Mouse (Mus musculus): ENCODE data around the gene Ube2d1. TPM values are rescaled to one million over a fixed set of nuclear protein-coding genes. Genes with fewer than 3 reads are reported as not detected.

Gene Ube2d1
- polyA plus RNA-seq, 1 experiment from 2014 or later = 95.1 TPM

DNA sequence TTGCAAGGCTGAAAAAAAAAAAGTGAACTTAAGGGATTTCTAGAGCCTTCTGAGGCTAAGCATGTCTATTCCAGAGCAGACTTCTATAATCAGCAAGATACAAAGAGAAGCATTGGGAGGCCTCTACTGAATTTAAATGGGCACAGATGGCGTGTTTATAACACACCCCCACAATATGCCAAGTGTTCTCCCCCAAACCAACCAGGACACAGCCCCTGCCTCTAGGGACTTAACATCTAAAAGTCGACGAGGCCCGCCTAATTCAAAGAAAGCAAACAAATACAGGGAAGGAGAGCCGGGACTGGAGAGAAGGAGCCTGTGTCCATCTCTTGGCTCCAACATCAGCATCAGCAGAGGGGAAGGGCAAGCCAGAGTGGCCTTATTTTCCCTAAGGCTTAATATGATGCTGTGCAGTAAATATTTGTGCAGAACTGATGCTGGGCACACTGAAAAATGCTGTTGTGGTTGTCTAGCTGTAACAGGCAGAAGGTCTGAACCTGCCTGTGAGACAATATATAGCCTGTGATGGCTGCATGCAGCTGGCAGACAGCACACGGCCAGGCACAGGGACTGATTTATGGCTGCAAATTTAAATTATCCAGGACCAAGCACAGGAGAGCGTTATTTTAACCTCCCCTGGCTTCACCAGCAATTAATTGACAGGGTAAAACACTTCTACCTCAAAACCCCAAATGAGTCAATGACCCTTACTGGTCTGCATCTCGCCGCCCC, 11.9 kb downstream of the Ube2d1 start:
- peaks cover 28% of the 10 kb centered on the region for H3K36me3 ChIP-seq (replicated peaks)
- 79% methylated on average over 9 of the region's 9 CpGs for WGBS
- peaks cover 6% of the 10 kb centered on the region for H3K4me1 ChIP-seq
- H3K27ac ChIP-seq = no peak overlapping the region
- no peak for DNase-seq (ENCODE audit: extremely low spot score, low spot score)
- no peaks in the 10 kb centered on the region for H3K9me3 ChIP-seq
- no peak overlapping the region for H3K4me3 ChIP-seq
- no peaks in the 10 kb centered on the region for H3K27me3 ChIP-seq (ENCODE audit: poor library complexity, severe bottlenecking)

DNA sequence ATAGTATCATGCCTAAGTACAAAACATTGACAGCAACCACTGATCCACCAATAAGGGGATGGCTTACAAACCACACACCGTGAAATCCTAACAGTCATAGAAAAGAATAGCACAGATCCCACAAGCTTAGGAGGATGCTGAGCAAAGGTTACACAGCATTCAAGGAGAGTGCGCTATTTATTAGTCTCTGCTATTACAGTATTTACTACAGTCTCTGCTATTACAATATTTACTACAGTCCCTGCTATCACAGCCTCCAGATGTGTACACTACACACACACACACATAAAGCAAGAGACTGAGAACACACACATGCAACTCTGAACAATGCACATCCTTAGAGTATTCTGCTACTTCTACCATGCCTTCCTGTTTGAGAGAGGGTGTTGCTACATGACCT, 17.1 kb downstream of the Ube2d1 start:
- DNase-seq (ENCODE audit: extremely low spot score, low spot score) = no peak

DNA sequence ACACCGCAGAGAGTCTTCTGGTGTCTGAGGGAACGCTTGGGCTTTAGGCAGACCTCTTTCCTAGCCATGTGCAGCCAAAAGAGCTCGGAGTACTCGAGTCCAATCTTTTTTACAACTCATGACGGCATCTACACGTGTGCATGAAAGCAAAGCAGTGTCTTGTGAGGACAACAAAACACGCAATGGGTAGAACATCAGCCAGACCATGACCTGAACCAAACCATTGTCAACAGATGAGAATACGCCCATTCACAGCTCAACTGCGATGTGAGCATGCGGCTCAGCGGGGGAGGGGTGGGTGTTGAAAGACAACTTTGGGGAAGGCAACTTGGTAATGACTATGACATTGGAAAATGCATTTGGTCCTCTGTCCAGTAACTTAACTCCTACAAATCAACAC, 17.6 kb downstream of the Ube2d1 start:
- H3K27me3 ChIP-seq (ENCODE audit: poor library complexity, severe bottlenecking) = no peaks in the 10 kb centered on the region
- H3K9me3 ChIP-seq = no peaks in the 10 kb centered on the region
- WGBS = 88% methylated on average over 11 of the region's 11 CpGs
- no peak overlapping the region for H3K4me3 ChIP-seq
- H3K4me1 ChIP-seq = 0 out of 2 replicates have a peak, but pooled peaks cover 5% of the 10 kb centered on the region
- peaks cover 8% of the 10 kb centered on the region for H3K36me3 ChIP-seq (replicated peaks)
- no peak for DNase-seq (ENCODE audit: extremely low spot score, low spot score)
- no peak overlapping the region for H3K27ac ChIP-seq

More for the DNA sequence above, 17.1 kb downstream of the Ube2d1 start:
- no peaks in the 10 kb centered on the region for H3K9me3 ChIP-seq
- peaks cover 5% of the 10 kb centered on the region; the same call in 1 of the 2 replicates for H3K4me1 ChIP-seq
- H3K4me3 ChIP-seq = no peak overlapping the region
- WGBS = 95% methylated on average over 2 of the region's 2 CpGs
- H3K27ac ChIP-seq = no peak overlapping the region
- no peaks in the 10 kb centered on the region for H3K27me3 ChIP-seq (ENCODE audit: poor library complexity, severe bottlenecking)
- H3K36me3 ChIP-seq (replicated peaks) = peaks cover 3% of the 10 kb centered on the region; the same call in 1 of the 2 replicates

DNA sequence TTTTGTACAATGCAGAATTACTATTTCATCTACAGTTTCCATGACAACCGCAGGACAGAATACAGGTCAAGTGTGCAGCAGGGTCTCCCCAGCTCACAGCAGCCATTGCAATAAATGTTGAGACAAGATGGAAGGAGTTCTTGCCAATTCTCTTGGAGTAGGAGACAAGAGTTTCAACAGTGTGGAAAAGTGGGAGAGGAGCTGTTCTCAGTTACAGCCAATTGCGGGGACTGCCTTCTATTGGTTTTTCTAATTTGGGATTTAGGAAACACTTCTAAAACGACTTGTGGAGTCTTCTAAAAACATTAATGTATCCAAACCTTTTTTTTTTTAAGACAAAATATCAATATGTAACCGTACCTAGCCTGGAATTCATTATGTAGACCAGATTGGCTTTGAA, 20.0 kb downstream of the Ube2d1 start:
- 91% methylated on average over 4 of the region's 4 CpGs for WGBS
- no peaks in the 10 kb centered on the region for H3K9me3 ChIP-seq

DNA sequence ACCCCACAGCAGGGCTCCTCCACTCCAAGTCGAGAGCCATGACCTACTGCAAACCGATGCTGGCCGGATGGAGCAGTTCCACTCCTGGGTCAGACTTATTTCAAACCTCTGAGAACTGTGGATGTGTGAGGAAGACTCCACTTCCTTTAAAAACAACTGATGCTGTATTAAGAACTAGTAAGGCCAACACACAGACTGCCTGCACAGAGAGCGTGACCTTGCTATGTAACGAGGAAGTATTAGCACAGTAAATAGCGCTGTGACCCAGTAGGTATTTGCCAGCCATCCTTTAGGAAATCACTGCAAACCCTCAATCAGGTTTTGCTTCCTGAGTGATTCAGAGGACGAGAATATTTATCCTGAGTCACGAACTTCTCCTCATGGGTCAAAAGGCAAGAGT, 23.4 kb downstream of the Ube2d1 start:
- H3K36me3 ChIP-seq (replicated peaks) = peaks cover 62% of the 10 kb centered on the region
- no peak overlapping the region for H3K27ac ChIP-seq
- H3K4me1 ChIP-seq = peaks cover 7% of the 10 kb centered on the region; the same call in 1 of the 2 replicates
- no peaks in the 10 kb centered on the region for H3K27me3 ChIP-seq (ENCODE audit: poor library complexity, severe bottlenecking)
- WGBS = 86% methylated on average over 8 of the region's 8 CpGs
- no peak for DNase-seq (ENCODE audit: extremely low spot score, low spot score)
- H3K4me3 ChIP-seq = no peak overlapping the region
- H3K9me3 ChIP-seq = no peaks in the 10 kb centered on the region

More for the DNA sequence above, 20.0 kb downstream of the Ube2d1 start:
- no peak overlapping the region for H3K27ac ChIP-seq
- H3K4me3 ChIP-seq = no peak overlapping the region
- H3K4me1 ChIP-seq = peaks cover 12% of the 10 kb centered on the region; the same call in 1 of the 2 replicates
- H3K36me3 ChIP-seq (replicated peaks) = peaks cover 32% of the 10 kb centered on the region
- no peaks in the 10 kb centered on the region for H3K27me3 ChIP-seq (ENCODE audit: poor library complexity, severe bottlenecking)
- no peak for DNase-seq (ENCODE audit: extremely low spot score, low spot score)

DNA sequence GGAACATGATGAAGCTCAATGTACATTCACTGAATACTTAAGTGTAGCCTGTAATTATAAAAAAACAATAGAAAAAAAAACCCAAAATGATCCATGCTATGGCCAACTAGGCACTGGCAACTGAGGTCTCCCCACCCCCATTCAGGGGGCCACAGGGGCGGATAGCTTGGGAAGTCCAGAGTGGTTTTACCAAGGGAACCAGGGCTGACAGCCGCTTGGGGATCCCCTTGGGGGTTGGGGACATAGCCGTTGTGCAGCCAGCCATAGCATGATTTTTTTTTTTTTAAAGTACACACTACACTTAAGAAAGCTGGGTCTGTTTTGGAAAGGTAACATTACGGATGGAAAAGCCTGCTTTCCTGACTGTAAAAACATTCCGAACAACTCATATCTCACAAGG, 26.1 kb downstream of the Ube2d1 start:
- 84% methylated on average over 5 of the region's 5 CpGs for WGBS
- no peaks in the 10 kb centered on the region for H3K9me3 ChIP-seq
- H3K27ac ChIP-seq = no peak overlapping the region
- no peak overlapping the region for H3K4me3 ChIP-seq
- no peaks in the 10 kb centered on the region for H3K27me3 ChIP-seq (ENCODE audit: poor library complexity, severe bottlenecking)
- H3K4me1 ChIP-seq = peaks cover 7% of the 10 kb centered on the region; the same call in 1 of the 2 replicates
- no peak for DNase-seq (ENCODE audit: extremely low spot score, low spot score)
- H3K36me3 ChIP-seq (replicated peaks) = peaks cover 87% of the 10 kb centered on the region

DNA sequence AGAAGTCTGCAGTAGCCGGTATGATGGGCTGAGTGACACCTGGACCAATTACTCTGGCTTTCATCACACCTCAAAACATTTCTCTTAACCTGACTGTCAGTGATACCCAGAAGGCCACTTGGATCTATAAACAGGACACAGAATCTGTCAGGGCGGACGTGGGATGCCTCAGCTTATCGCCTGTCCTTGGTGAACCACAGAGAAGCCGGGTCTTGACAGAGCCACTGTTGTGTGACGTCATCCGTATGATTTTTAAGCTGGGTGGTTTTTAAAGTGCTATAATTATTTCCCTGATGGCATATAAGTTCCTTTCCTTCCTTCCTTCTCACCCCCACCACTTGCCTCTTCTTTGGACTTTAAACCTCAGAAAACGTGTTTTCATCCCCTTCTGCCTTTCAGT, 26.5 kb downstream of the Ube2d1 start:
- WGBS = 90% methylated on average over 8 of the region's 8 CpGs
- no peaks in the 10 kb centered on the region for H3K27me3 ChIP-seq (ENCODE audit: poor library complexity, severe bottlenecking)

DNA sequence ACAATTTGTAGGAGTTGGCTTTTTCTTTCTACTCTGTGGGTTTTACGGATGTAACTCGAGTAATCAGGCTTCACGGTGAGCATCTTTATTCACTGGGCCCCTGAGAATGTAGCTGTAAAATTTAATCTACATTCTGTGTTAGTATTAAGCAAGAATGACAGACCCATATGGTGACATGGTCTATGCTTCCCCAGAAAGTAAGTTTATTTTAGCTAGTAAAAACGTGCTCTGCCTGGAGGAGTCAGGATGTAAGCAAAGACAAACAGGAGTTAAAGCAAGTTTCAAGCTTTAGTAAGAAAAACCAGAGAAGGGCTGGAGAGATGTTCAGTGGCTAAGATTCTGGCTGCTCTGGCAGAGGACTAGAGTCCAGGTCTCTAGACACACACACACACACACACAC, 31.9 kb downstream of the Ube2d1 start:
- no peak for DNase-seq (ENCODE audit: extremely low spot score, low spot score)
- no peak overlapping the region for H3K27ac ChIP-seq
- H3K27me3 ChIP-seq (ENCODE audit: poor library complexity, severe bottlenecking) = no peaks in the 10 kb centered on the region
- H3K4me1 ChIP-seq = no peaks in the 10 kb centered on the region
- H3K9me3 ChIP-seq = no peaks in the 10 kb centered on the region
- no peak overlapping the region for H3K4me3 ChIP-seq
- peaks cover 38% of the 10 kb centered on the region for H3K36me3 ChIP-seq (replicated peaks)
- 90% methylated on average over 4 of the region's 4 CpGs for WGBS

More for the DNA sequence above, 26.5 kb downstream of the Ube2d1 start:
- no peaks in the 10 kb centered on the region for H3K9me3 ChIP-seq
- H3K4me1 ChIP-seq = peaks cover 7% of the 10 kb centered on the region; the same call in 1 of the 2 replicates
- no peak for DNase-seq (ENCODE audit: extremely low spot score, low spot score)
- no peak overlapping the region for H3K27ac ChIP-seq
- peaks cover 87% of the 10 kb centered on the region for H3K36me3 ChIP-seq (replicated peaks)
- no peak overlapping the region for H3K4me3 ChIP-seq

DNA sequence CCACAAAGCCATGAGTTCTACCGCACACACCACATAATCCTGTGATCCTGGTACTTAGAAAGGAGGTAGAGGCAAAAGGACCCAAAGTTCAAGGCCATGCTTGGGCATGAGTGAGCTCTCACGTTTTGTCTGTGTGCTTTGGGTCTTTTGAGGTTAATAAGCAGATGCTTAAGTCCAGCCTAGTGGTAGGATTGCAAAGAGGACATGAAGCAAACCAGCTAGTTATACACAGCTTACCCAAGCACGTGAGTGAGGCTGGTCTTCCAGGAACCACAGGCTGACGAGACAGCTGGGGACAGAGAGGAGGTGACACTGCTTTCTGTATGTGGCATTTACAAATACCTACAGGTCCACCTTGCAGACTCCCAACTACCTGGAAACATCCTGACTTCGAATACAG, 32.6 kb downstream of the Ube2d1 start:
- no peaks in the 10 kb centered on the region for H3K27me3 ChIP-seq (ENCODE audit: poor library complexity, severe bottlenecking)
- no peaks in the 10 kb centered on the region for H3K9me3 ChIP-seq
- WGBS = 84% methylated on average over 5 of the region's 5 CpGs
- no peaks in the 10 kb centered on the region for H3K4me1 ChIP-seq
- no peak overlapping the region for H3K27ac ChIP-seq
- H3K4me3 ChIP-seq = no peak overlapping the region
- peaks cover 31% of the 10 kb centered on the region for H3K36me3 ChIP-seq (replicated peaks)
- no peak for DNase-seq (ENCODE audit: extremely low spot score, low spot score)

DNA sequence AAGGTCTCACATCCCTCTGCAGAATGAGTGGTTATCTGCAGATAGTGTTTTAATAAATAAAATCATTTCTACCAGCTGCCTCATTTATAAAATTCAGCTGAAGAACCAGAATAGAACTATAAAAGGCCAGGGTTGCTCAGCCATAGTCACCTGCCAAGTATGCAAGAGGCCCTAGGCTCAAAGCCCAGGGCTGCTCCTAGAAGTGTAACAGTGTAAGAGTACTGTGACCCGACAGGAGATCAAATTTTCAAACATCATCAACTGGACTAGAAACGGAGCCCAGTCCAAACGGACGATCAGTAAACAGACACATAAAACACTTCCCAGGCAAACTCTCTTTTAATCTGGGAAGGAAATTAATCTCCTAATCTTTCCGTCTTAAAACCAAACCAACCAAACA, 33.2 kb downstream of the Ube2d1 start:
- no peaks in the 10 kb centered on the region for H3K9me3 ChIP-seq
- WGBS = 91% methylated on average over 5 of the region's 5 CpGs

DNA sequence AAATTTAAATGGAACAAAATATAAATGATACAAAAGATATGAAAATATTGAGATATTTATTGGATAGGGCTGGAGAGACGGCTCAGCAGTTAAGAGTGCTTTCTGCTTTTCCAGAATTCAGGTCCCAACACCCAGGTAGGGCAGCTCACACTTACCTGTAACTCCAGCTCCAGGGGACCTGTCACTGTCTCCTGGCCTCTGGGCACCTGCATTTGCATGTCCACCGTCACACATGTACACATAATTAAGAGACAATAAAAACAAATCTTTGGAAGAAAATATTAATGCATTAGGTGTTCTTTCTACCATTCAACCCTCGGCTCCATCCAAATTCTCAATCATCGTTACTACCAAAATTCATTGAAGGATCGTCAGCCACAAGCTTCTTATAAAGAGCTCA, 33.8 kb downstream of the Ube2d1 start:
- WGBS = 87% methylated on average over 5 of the region's 5 CpGs

More for the DNA sequence above, 33.2 kb downstream of the Ube2d1 start:
- no peak overlapping the region for H3K27ac ChIP-seq
- H3K36me3 ChIP-seq (replicated peaks) = peaks cover 27% of the 10 kb centered on the region
- no peaks in the 10 kb centered on the region for H3K27me3 ChIP-seq (ENCODE audit: poor library complexity, severe bottlenecking)
- H3K4me3 ChIP-seq = no peak overlapping the region
- H3K4me1 ChIP-seq = no peaks in the 10 kb centered on the region
- no peak for DNase-seq (ENCODE audit: extremely low spot score, low spot score)

DNA sequence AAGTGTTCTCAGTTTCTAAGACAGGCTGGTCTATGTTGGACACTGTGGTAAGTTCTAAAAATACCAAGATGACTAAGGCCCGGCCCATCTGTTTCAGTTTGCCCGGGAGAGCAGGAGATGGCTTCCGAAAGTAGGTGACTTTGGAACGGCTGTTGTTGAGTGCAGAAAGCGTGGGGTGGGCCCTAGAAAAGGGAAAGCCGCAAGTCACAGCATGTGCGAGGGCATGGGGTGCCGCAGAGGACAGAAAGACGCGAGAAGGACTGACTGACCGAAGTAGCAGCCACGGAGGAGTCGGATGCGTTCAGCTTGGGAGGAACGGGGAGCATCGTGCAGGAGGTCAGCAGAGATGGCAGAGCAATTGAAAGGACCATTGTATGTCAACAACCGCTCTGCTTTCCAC, 34.6 kb downstream of the Ube2d1 start:
- no peak for DNase-seq (ENCODE audit: extremely low spot score, low spot score)

More for the DNA sequence above, 33.8 kb downstream of the Ube2d1 start:
- DNase-seq (ENCODE audit: extremely low spot score, low spot score) = no peak
- no peaks in the 10 kb centered on the region for H3K27me3 ChIP-seq (ENCODE audit: poor library complexity, severe bottlenecking)
- no peaks in the 10 kb centered on the region for H3K4me1 ChIP-seq
- H3K4me3 ChIP-seq = no peak overlapping the region
- peaks cover 21% of the 10 kb centered on the region for H3K36me3 ChIP-seq (replicated peaks)
- H3K9me3 ChIP-seq = no peaks in the 10 kb centered on the region
- no peak overlapping the region for H3K27ac ChIP-seq

DNA sequence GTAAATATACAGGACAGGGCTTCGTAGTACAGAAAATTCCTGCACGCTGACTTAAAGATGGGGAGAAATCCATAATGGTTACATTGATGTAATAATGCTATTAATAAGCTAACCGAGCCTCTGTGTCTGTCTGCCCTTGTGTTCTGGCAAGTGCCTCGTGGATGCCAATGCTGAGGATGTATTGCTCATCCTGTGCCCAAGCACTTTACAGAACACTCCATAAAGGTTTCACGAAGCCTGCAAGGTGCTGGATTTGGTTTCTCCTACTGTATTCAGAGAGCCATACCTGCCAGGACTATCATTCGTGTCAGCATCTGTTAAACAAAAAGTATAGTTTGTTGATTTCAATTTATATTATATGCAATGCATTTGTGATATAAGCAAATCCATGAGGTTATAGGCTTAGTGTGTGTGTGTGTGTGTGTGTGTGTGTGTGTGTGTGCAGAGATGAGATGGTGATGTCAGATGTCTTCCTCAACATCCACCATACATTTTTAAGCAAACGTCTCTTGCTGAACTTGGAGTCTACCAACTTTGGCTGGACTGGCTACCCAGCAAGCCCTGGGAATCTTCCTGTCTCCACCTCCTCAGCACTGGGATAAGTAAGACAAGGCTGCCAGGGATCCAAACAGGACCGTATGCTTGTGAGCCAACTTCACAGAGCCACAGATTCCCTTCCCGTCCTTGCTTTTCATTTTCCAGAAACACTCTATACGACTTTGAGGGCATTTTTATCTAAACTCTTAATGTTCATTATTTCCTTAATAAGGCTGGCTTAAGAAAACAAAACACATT, 35.8 kb downstream of the Ube2d1 start:
- no peak overlapping the region for H3K4me3 ChIP-seq
- H3K36me3 ChIP-seq (replicated peaks) = peaks cover 2% of the 10 kb centered on the region
- WGBS = 88% methylated on average over 10 of the region's 10 CpGs
- H3K27me3 ChIP-seq (ENCODE audit: poor library complexity, severe bottlenecking) = no peaks in the 10 kb centered on the region
- no peak overlapping the region for H3K27ac ChIP-seq
- no peaks in the 10 kb centered on the region for H3K9me3 ChIP-seq
- DNase-seq (ENCODE audit: extremely low spot score, low spot score) = no peak
- no peaks in the 10 kb centered on the region for H3K4me1 ChIP-seq

More for the DNA sequence above, 34.6 kb downstream of the Ube2d1 start:
- Histone ChIP-seq H3K4me1 (no peaks in the 10 kb centered on the region), H3K4me3 (no peak overlapping the region), H3K36me3 (replicated peaks) (peaks cover 14% of the 10 kb centered on the region), H3K9me3 (no peaks in the 10 kb centered on the region), H3K27ac (no peak overlapping the region), H3K27me3 (ENCODE audit: poor library complexity, severe bottlenecking) (no peaks in the 10 kb centered on the region)
- 88% methylated on average over 17 of the region's 17 CpGs for WGBS
